Mouse (Mus musculus) heart, postnatal 36 days (tissue): ENCODE data around the gene Tuba8. TPM values are rescaled to one million over a fixed set of nuclear protein-coding genes. Genes with fewer than 3 reads are reported as not detected.

Experiments
- DNase-seq, 2 experiments: peaks; one replicate each; pipeline ENCODE4 v3.0.0; 2021 to 2022
- intact Hi-C: fragments of 180-260 bp; cut with DNase I; formaldehyde crosslinking; loops from one replicate; pipeline ENCODE4 v1.15.1; 2025
- total RNA-seq, 2 experiments: library from RNA; stranded (reverse); gene quantifications; 2 replicates each; pipeline ENCODE4 v1.2.3; 2021

Gene Tuba8
- 100 to 1,000 TPM in 1 of 2 experiments, 10 to 100 TPM in 1; 94.4 to 144 TPM for total RNA-seq

DNA sequence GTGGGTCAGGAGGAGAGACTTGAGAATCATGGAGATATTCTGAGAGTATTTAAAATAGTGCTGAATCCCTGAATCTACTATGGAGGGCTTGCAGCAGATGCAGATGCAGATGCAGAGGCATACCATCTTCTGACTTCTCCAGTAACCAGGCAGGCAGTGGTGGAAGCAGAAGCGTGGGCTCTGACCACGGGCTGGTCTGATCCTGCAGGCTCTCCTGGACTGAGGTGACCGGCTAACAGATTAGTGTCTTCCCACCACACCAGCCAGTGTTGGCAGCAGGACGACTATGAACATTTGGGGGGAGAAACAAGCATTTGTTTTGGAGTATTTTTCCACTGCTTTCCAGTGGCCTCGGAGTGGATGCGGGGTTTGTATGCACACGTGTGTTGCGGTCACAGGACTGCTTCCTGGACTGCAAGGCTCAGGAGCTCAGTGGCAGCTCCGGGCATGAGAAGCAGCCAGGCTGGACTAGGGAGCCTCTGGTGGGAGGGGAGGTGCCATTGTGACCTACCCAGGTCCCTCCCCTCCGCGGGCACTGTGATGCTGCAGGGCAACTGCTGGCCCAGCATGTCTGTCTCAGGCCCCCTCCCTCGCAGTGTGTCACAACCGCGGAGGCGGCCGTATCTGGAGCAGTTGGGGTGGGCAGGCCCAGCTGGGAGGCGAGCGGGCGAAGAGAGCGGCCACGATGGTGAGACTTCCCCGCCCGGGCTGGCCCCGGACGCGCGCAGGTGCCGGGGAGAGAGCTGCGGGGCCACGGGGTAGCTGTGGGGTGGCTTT, at the start of gene Tuba8:
TSS of gene Tuba8 (plus strand) at position 548 of the 777 bp plus-strand sequence.
- DNase-seq = peak; percentile 65 to 74
- intact Hi-C loops = no loop called here

GRCm38 (mm10) chr6:121162616-121163015, 47.9 kb upstream of the Tuba8 start:
- intact Hi-C loops = no loop called here
- no peak for DNase-seq

DNA sequence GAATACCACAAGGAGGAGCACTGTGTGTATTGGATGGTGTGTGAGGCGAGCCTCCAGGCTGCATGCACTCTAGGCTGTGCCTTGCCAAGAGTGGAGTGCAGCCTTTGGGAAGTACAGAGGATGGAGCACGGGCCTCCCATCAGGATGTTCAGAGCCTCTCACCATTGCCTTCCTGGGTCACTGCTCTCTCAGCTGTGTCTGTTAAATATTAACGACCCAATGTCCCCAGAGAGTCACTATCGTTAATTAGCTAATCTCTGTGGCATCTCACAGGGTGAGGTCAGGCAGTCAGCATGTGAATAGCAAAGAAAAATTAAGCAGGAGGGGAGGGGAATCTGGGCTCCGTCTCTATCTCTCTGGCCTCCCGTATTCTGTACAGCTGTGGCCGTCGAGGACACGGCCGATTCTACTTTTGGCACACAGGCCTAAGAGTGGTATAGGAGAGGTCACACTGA, 44.4 kb upstream of the Tuba8 start:
- intact Hi-C loops = no loop called here
- DNase-seq = no peak

DNA sequence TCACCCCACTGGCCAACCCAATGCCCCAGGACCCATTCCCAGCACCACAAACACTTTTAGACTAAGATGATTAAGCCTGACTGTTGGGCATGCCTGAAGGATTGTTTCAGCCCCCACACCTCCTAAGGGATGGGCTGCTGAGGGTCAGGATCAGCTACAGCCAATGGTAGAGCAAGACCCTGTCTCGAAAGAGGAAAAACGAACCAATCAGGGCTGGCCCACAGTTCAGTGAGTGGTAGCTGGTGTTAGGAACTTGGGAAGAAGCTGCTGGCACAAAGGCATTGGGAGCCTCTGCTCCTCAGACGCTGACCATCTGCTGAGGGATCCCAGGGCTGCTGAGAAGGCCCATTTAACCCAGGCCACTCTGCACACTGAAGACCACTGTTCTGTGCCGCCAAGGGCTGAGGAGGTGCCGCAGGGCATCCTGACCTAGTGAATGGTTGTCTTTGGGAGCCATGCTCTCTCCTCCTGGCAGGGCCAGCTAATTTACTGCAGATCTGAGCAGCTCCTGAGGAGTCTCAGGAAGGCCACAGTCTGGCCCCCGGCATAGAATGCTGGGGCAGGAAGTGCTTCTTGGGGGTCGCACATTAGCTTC, 43.0 kb upstream of the Tuba8 start:
- intact Hi-C loops = no loop called here

GRCm38 (mm10) chr6:121171102-121171501, 39.4 kb upstream of the Tuba8 start:
- DNase-seq = peak; percentile 67 to 68
- intact Hi-C loops = no loop called here

More for the DNA sequence above, 43.0 kb upstream of the Tuba8 start:
- no peak for DNase-seq

DNA sequence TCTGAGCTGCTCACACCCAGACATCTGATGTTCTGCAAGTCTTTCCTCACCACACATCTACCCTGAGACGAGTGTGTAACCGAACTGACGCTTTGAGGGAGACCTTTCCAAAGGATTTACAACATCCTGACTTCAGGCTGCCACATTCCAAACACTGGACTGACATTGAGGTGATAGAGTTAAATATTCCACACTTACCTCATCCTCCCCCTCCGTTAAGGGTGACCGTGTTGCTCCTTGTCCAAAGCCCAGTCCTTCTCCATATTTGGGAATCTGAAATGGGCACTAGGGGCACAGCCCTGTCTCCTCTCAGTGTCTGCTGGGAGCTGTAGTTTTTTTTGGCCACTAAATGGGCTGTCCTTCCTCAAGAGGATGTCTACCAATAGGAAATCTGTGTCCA, 37.0 kb upstream of the Tuba8 start:
- no peak for DNase-seq
- intact Hi-C loops = no loop called here

GRCm38 (mm10) chr6:121174761-121175160, 35.7 kb upstream of the Tuba8 start:
- no peak for DNase-seq
- intact Hi-C loops = no loop called here

DNA sequence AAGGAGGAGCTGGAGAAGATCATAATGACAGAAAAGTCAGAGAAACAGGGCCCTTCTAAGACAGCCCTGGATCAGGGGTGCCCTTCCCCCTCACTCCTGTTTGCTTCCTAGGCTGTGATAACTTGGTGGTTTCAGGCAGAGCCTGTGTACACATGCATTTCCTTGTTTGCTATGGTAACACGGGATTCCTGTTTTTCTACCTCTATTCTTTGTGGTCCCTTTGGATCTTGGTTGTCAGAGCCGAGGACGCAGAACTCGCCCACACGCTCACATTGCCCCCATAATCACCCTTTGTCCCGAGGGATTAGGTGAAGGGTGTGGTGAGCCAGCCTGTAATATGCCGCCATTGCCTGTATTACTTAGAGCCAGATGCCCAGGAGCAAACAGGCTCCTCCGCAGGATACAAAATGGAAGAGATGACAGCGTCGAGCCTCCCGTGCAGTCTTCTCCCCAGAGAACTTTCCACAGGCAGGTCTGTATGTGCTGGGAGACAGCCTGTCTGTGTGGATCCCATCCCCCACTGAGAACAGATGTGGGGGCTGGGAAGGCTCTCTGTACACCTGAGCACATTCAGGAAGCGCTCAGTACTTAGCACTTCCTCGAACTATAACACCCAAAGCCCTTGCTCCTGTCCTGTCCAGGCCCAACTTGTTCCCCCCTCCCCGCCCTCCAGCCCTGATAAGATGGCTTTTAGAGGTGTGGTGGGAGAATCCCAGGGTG, 34.3 kb upstream of the Tuba8 start:
- intact Hi-C loops = no loop called here
- DNase-seq = no peak

- no peak for DNase-seq
- intact Hi-C loops = no loop called here
Measured at GRCm38 (mm10) chr6:121176731-121177098, 33.8 kb upstream of the Tuba8 start.

GRCm38 (mm10) chr6:121177118-121177708, 33.3 kb upstream of the Tuba8 start:
- no peak for DNase-seq
- intact Hi-C loops = no loop called here

GRCm38 (mm10) chr6:121178700-121179358, 31.7 kb upstream of the Tuba8 start:
- peak; percentile 66 to 72 for DNase-seq
- intact Hi-C loops = loop anchor here (1.0 to 2.0 kb wide), 4 partner anchors 49 to 280 kb away; partner anchors contain the start of gene Mical3

- DNase-seq = no peak
- intact Hi-C loops = loop anchor here (1.0 to 10.0 kb wide), 5 partner anchors 67 to 355 kb away; partner anchors contain the start of gene Usp18
Measured at GRCm38 (mm10) chr6:121179846-121180245, 30.6 kb upstream of the Tuba8 start.

DNA sequence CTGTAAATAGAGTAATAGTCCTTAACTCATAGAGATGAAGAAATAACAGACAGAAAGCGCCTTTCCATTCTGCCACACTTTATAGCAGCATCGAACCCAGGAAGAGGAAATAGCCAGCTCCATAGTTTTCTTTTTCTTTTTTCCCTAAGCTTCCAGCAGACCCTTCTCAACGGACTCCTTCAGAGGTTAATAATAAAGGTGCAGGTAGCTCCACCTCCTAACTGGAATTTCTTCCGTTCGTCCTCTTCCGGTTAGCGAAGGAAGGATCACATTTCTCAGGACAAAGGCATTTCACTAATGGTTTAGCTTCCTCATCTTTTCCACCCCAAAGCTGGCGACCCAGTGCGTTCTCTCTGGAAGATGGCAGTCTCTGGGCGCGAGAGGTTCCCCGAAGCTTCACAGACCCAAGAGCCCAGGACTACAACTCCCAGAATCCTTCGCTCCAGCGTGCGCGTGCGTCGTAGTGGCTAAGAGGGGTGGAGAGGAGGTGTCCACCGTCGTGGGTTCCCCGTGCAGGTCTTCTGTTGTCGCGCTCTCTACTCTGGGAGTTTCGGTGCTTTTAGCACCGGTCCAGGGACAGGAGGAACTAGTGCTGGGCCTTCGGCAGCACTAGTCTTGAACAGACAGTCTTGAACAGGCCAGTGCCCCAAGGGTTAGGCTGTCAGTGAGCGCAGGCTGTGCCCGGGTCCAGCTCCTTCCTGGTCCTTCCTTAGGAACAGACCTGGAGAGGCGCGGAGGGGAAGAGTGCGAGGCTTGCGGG, 26.9 kb upstream of the Tuba8 start, which contains the start of gene Pex26:
TSS of gene Pex26 (plus strand) at position 254 of the 760 bp plus-strand sequence.
- DNase-seq = peak; percentile 90 to 92
- intact Hi-C loops = loop anchor here (2.0 to 10.0 kb wide), 3 partner anchors 64 to 351 kb away; partner anchors contain the start of gene Usp18

GRCm38 (mm10) chr6:121184198-121185140, 26.0 kb upstream of the Tuba8 start:
- peak; percentile 40 to 44 for DNase-seq
- intact Hi-C loops = loop anchor here (1.0 to 10.0 kb wide), 5 partner anchors 63 to 350 kb away; partner anchors contain the start of gene Usp18

DNA sequence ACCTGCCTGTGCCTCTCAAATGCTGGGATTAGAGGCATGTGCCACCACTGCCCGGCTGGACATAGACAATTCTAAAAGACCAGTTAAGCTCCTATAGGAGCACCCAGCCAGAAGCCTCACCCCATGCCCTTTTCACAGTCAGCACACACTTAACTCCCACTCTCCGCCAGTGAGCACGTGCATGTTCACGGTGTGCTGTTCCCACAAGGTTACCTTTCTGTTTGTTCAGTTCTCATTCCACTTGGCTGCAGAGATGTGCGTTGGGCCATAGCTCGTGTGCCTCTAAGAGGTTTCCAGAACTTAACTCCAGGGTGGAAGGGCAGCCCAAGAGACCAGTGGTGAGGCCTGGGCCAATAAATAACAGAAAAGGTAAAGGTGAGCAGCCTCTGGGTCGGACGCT, 25.3 kb upstream of the Tuba8 start:
- intact Hi-C loops = loop anchor here (1.0 to 10.0 kb wide), 4 partner anchors 76 to 350 kb away; no protein-coding TSS in a partner anchor
- no peak for DNase-seq

DNA sequence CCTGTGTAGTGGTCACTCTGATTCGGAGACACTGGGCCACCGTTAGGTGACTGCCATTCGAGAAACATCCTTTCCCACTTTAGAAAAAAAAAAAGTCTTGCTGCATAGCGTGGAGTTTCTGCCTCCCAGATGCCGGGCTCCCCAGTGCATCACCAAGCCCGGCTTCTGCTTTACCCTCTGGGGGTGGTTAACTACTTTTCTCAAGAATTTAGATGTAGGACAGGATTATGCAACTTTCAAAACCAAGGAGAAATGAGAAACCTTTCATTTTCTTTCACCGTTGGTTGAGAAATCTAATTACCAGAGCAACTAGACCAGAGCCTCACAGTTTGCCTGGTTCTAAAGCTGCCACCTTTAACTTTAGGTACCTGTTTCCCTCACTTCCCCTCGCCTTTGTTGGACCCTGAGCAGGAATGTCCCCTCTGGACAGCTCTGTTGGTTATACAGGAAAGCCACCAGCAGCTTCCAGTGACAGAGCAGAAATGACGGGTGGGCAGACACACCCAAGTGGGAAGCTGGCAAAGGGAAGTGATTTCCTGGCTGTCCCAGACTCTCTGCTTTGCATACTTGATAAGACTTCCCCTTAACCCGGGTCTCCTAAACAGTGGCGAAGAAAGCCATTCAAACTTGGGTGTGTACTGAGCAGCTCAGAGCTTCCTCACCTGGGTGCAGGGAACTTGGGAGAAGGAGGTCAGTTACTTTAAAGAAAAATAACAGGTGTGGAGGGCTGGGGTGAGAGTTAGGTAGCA, 19.1 kb upstream of the Tuba8 start:
- intact Hi-C loops = loop anchor here (10.0 kb wide), 1 partner anchor 143 kb away; no protein-coding TSS in a partner anchor
- DNase-seq = no peak
